Mouse (Mus musculus): ENCODE measurements around the gene Arhgap11a. TPM values are rescaled to one million over a fixed set of nuclear protein-coding genes. Genes with fewer than 3 reads are reported as not detected.

The Arhgap11a gene
- polyA plus RNA-seq, 1 experiment = 2.7 TPM

- no peaks in the 10 kb centered on the region for H3K36me3 ChIP-seq (ENCODE audit: control insufficient read depth, insufficient read depth, low read length)
- no peak overlapping the region for H3K4me3 ChIP-seq (ENCODE audit: low read depth, low read length)
- no peak overlapping the region for H3K27ac ChIP-seq (ENCODE audit: insufficient read depth, low read depth, low read length)
- H3K4me1 ChIP-seq (ENCODE audit: control insufficient read depth, insufficient read depth, insufficient read length, low read length) = no peaks in the 10 kb centered on the region
- WGBS = 63% methylated on average over 4 of the region's 4 CpGs
- no peaks in the 10 kb centered on the region for H3K27me3 ChIP-seq (ENCODE audit: control insufficient read depth, insufficient read depth, low read length)
- no peak for TF ChIP-seq CTCF (IDR thresholded peaks at IDR 0.05; ENCODE audit: extremely low read depth, insufficient read length, insufficient replicate concordance, low read depth, low read length)
- no peak for TF ChIP-seq POLR2A (IDR thresholded peaks at IDR 0.05; ENCODE audit: low read depth, low read length)
Measured at GRCm38 (mm10) chr2:113795186-113795585, 53.3 kb downstream of the Arhgap11a start.

DNA sequence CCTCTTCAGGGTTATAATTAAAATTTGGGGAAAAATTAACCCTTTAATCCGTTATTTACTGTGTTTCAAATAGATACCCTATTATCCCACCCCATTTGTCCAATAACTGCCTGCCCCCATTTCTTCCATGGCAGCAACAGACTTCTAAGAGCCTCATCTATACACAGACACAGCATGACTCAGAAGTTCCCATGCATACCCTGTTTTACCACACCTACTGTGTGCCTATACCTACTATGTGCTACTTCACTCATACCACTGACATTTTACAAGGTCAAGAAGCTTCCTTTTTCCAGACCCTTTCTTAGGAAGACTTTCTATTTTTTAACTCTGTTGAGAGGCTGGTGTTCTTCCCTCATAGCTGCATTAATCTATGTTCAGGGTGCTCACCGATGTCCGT lies 54.9 kb downstream of the Arhgap11a start:
- 78% methylated on average over 3 of the region's 3 CpGs for WGBS
- Histone ChIP-seq H3K27me3 (ENCODE audit: control insufficient read depth, insufficient read depth, low read length) (no peaks in the 10 kb centered on the region), H3K4me1 (ENCODE audit: control insufficient read depth, insufficient read depth, insufficient read length, low read length) (no peaks in the 10 kb centered on the region), H3K27ac (ENCODE audit: insufficient read depth, low read depth, low read length) (no peak overlapping the region), H3K36me3 (ENCODE audit: control insufficient read depth, insufficient read depth, low read length) (no peaks in the 10 kb centered on the region), H3K4me3 (ENCODE audit: low read depth, low read length) (no peak overlapping the region)
- TF ChIP-seq POLR2A (IDR thresholded peaks at IDR 0.05; ENCODE audit: low read depth, low read length) (no peak), CTCF (IDR thresholded peaks at IDR 0.05; ENCODE audit: extremely low read depth, insufficient read length, insufficient replicate concordance, low read depth, low read length) (no peak)

GRCm38 (mm10) chr2:113788821-113789387 lies 59.6 kb downstream of the Arhgap11a start:
- TF ChIP-seq POLR2A (IDR thresholded peaks at IDR 0.05; ENCODE audit: low read depth, low read length) (no peak), CTCF (IDR thresholded peaks at IDR 0.05; ENCODE audit: extremely low read depth, insufficient read length, insufficient replicate concordance, low read depth, low read length) (no peak)
- no peak overlapping the region for H3K27ac ChIP-seq (ENCODE audit: insufficient read depth, low read depth, low read length)
- H3K4me3 ChIP-seq (ENCODE audit: low read depth, low read length) = no peak overlapping the region
- no peaks in the 10 kb centered on the region for H3K4me1 ChIP-seq (ENCODE audit: control insufficient read depth, insufficient read depth, insufficient read length, low read length)
- no peaks in the 10 kb centered on the region for H3K36me3 ChIP-seq (ENCODE audit: control insufficient read depth, insufficient read depth, low read length)
- no peaks in the 10 kb centered on the region for H3K27me3 ChIP-seq (ENCODE audit: control insufficient read depth, insufficient read depth, low read length)
- WGBS = 86% methylated on average over 4 of the region's 4 CpGs

- Histone ChIP-seq H3K27ac (ENCODE audit: insufficient read depth, low read depth, low read length) (no peak overlapping the region), H3K4me3 (ENCODE audit: low read depth, low read length) (no peak overlapping the region), H3K36me3 (ENCODE audit: control insufficient read depth, insufficient read depth, low read length) (no peaks in the 10 kb centered on the region), H3K4me1 (ENCODE audit: control insufficient read depth, insufficient read depth, insufficient read length, low read length) (no peaks in the 10 kb centered on the region), H3K27me3 (ENCODE audit: control insufficient read depth, insufficient read depth, low read length) (no peaks in the 10 kb centered on the region)
- WGBS = 78% methylated on average over 4 of the region's 4 CpGs
- no peak for TF ChIP-seq POLR2A (IDR thresholded peaks at IDR 0.05; ENCODE audit: low read depth, low read length)
Measured at GRCm38 (mm10) chr2:113787882-113788281, 60.6 kb downstream of the Arhgap11a start.

DNA sequence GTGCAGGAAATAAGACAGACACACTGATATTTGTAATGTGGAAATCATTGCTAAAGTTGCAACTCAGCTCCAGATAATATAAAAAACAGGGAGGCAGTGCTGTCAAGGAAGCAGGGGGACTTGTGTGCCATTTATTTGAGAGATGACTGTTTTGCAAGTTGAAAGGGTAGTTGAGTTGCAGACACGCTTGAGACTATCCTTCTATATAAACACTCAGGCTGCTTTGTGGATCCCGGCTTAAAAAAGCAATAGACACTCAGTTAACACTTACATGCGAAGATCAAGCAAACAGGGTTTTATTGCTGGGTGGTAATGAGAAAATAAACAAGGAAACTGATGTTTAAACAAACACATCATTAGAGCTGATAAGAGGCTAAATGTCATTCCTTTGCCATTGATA lies 63.6 kb downstream of the Arhgap11a start:
- WGBS = 16% methylated on average over 3 of the region's 3 CpGs
- Histone ChIP-seq H3K27ac (ENCODE audit: insufficient read depth, low read depth, low read length) (no peak overlapping the region), H3K4me3 (ENCODE audit: low read depth, low read length) (no peak overlapping the region), H3K4me1 (ENCODE audit: control insufficient read depth, insufficient read depth, insufficient read length, low read length) (no peaks in the 10 kb centered on the region), H3K27me3 (ENCODE audit: control insufficient read depth, insufficient read depth, low read length) (no peaks in the 10 kb centered on the region), H3K36me3 (ENCODE audit: control insufficient read depth, insufficient read depth, low read length) (no peaks in the 10 kb centered on the region)
- no peak for TF ChIP-seq CTCF (IDR thresholded peaks at IDR 0.05; ENCODE audit: extremely low read depth, insufficient read length, insufficient replicate concordance, low read depth, low read length)
- no peak for TF ChIP-seq POLR2A (IDR thresholded peaks at IDR 0.05; ENCODE audit: low read depth, low read length)

DNA sequence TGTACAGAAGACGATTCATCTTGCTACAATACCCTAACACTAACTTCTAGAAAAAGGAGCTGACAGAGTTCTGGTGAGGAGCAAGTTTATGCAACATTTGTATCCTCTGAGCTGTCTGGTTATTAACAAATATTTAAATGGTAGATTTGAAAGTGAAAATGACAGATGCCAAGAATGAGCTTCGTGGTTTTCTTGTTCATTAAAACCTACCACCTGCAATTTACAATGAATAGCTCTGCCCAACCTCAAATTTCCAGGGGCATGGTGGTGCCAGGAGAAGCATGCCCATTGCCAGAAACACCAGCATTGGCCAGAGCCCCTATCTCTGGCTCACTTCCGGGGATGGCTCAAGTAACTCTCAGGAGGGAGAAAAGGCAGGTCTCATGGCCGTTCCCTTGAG lies 66.9 kb downstream of the Arhgap11a start:
- Histone ChIP-seq H3K36me3 (ENCODE audit: control insufficient read depth, insufficient read depth, low read length) (no peaks in the 10 kb centered on the region), H3K4me3 (ENCODE audit: low read depth, low read length) (no peak overlapping the region), H3K27ac (ENCODE audit: insufficient read depth, low read depth, low read length) (no peak overlapping the region), H3K4me1 (ENCODE audit: control insufficient read depth, insufficient read depth, insufficient read length, low read length) (no peaks in the 10 kb centered on the region), H3K27me3 (ENCODE audit: control insufficient read depth, insufficient read depth, low read length) (no peaks in the 10 kb centered on the region)
- 63% methylated on average over 4 of the region's 4 CpGs for WGBS
- TF ChIP-seq POLR2A (IDR thresholded peaks at IDR 0.05; ENCODE audit: low read depth, low read length) (no peak), CTCF (IDR thresholded peaks at IDR 0.05; ENCODE audit: extremely low read depth, insufficient read length, insufficient replicate concordance, low read depth, low read length) (no peak)

Other genes starting within 250 kb of the Arhgap11a start
- 7.4 and 7.6 TPM in 2 replicates for gene Grem1, start 90.0 kb downstream of the Arhgap11a start, polyA plus RNA-seq (2012; rRNA removed)
- 0.79 and 0.90 TPM in 2 replicates for gene Scg5, start 19.5 kb downstream of the Arhgap11a start, polyA plus RNA-seq (2012; rRNA removed)
- gene Gjd2, start 165.0 kb upstream of the Arhgap11a start, polyA plus RNA-seq (2012; rRNA removed) = not detected in 2 replicates
- gene Actc1, start 204.9 kb upstream of the Arhgap11a start, polyA plus RNA-seq (2012; rRNA removed) = 0.93 and 4.3 TPM in 2 replicates

Measured in small intestine, adult 2 months (tissue).